Mouse (Mus musculus): ENCODE results near the gene Ccdc154. TPM values are rescaled to one million over a fixed set of nuclear protein-coding genes. Genes with fewer than 3 reads are reported as not detected.
A peak's percentile ranks its signal among the peaks of the same experiment; 100 is the strongest.

The Ccdc154 gene
- total and polyA plus RNA-seq, 3 experiments = 0.12 to 0.19 TPM; not detected in 1

GRCm38 (mm10) chr17:25188150-25189031 is 26.1 kb downstream of the Ccdc154 start, which contains the start of gene Unkl (continued):
- TF ChIP-seq NRF1 (IDR thresholded peaks at IDR 0.05; ENCODE audit: insufficient read depth, low read depth, low read length, poor library complexity, severe bottlenecking) (peak; percentile 76), POLR2AphosphoS2 (IDR thresholded peaks at IDR 0.05; ENCODE audit: low read length) (peak; percentile 88; the same call in 1 of the 2 replicates), UBTF (IDR thresholded peaks at IDR 0.05; ENCODE audit: borderline replicate concordance, insufficient read depth, low read depth, low read length) (no peak), MYB (IDR thresholded peaks at IDR 0.05; ENCODE audit: low read depth, low read length) (no peak), CHD2 (IDR thresholded peaks at IDR 0.05; ENCODE audit: low read length) (no peak), ZC3H11A (IDR thresholded peaks at IDR 0.05; ENCODE audit: low read depth, low read length) (no peak), ETS1 (IDR thresholded peaks at IDR 0.05; ENCODE audit: low read depth, low read length) (0 out of 2 replicates have a peak, but pooled peaks have one; percentile 9), POLR2A (IDR thresholded peaks at IDR 0.05; ENCODE audit: control insufficient read depth in 1 of 2, insufficient read depth in 1 of 2, low read depth in 1 of 2, low read length in 2 of 2, poor library complexity in 1 of 2) (peak; percentile 44 to 63; a peak in 1 of 4 replicates), MAZ (IDR thresholded peaks at IDR 0.05; ENCODE audit: low read depth, low read length) (0 out of 2 replicates have a peak, but pooled peaks have one; percentile 71), ZMIZ1 (IDR thresholded peaks at IDR 0.05; ENCODE audit: low read depth, low read length) (0 out of 2 replicates have a peak, but pooled peaks have one; percentile 33), ELF1 (IDR thresholded peaks at IDR 0.05; ENCODE audit: low read depth, low read length) (0 out of 2 replicates have a peak, but pooled peaks have one; percentile 16), HCFC1 (IDR thresholded peaks at IDR 0.05; ENCODE audit: low read depth, low read length) (no peak), SIN3A (IDR thresholded peaks at IDR 0.05; ENCODE audit: low read length) (peak; percentile 55; the same call in 1 of the 2 replicates), TBP (IDR thresholded peaks at IDR 0.05; ENCODE audit: low read depth, low read length) (no peak), CTCF (IDR thresholded peaks at IDR 0.05 in 2 of 3, conservative IDR thresholded peaks at IDR 0.05 in 1 of 3; ENCODE audit: control insufficient read depth in 1 of 3, insufficient read depth in 1 of 3, low read depth in 2 of 3, low read length in 3 of 3, poor library complexity in 1 of 3, severe bottlenecking in 1 of 3) (no peak), TCF12 (IDR thresholded peaks at IDR 0.05; ENCODE audit: low read depth, low read length) (no peak), RCOR1 (IDR thresholded peaks at IDR 0.05; ENCODE audit: low read depth, low read length) (no peak), GATA1 (IDR thresholded peaks at IDR 0.05; ENCODE audit: low read depth, low read length) (no peak)

GRCm38 (mm10) chr17:25189091-25189490 is 26.8 kb downstream of the Ccdc154 start:
- H3K27ac ChIP-seq (ENCODE audit: control insufficient read depth, low read depth, low read length) = no peak overlapping the region

More at GRCm38 (mm10) chr17:25189091-25189490, 26.8 kb downstream of the Ccdc154 start:
- no peak for TF ChIP-seq ELF1 (IDR thresholded peaks at IDR 0.05; ENCODE audit: low read depth, low read length)
- TF ChIP-seq NRF1 (IDR thresholded peaks at IDR 0.05; ENCODE audit: insufficient read depth, low read depth, low read length, poor library complexity, severe bottlenecking) = no peak
- TF ChIP-seq SIN3A (IDR thresholded peaks at IDR 0.05; ENCODE audit: low read length) = 0 out of 2 replicates have a peak, but pooled peaks have one; percentile 36
- TF ChIP-seq MYB (IDR thresholded peaks at IDR 0.05; ENCODE audit: low read depth, low read length) = no peak
- TF ChIP-seq BHLHE40 (IDR thresholded peaks at IDR 0.05; ENCODE audit: borderline replicate concordance, low read depth, low read length) = no peak
- no peak for TF ChIP-seq RAD21 (IDR thresholded peaks at IDR 0.05; ENCODE audit: low read depth, low read length)
- TF ChIP-seq RCOR1 (IDR thresholded peaks at IDR 0.05; ENCODE audit: low read depth, low read length) = no peak
- Histone ChIP-seq H3K9me3 (replicated peaks; ENCODE audit: insufficient read depth, low read length) (no peaks in the 10 kb centered on the region), H3K79me2 (ENCODE audit: control insufficient read depth, insufficient read depth, low read length, poor library complexity) (peaks cover 35% of the 10 kb centered on the region), H3K4me3 (ENCODE audit: control insufficient read depth in 1 of 2, insufficient read depth in 1 of 2, low read depth in 2 of 2, low read length in 2 of 2) (peak overlapping the region; percentile 83 to 98), H3K9ac (ENCODE audit: control insufficient read depth, low read depth, low read length, poor library complexity, severe bottlenecking) (peak overlapping the region; percentile 92), H3K36me3 (ENCODE audit: control insufficient read depth in 1 of 2, insufficient read depth in 2 of 2, low read length in 2 of 2) (peaks cover 5 to 8% of the 10 kb centered on the region in 2 experiments; a peak in 3 of 4 replicates), H3K27me3 (ENCODE audit: control insufficient read depth in 1 of 2, insufficient read depth in 2 of 2, low read length in 2 of 2) (no peaks in the 10 kb centered on the region), H3K4me1 (ENCODE audit: control insufficient read depth in 1 of 2, insufficient read depth in 2 of 2, low read length in 2 of 2) (peaks cover 4 to 13% of the 10 kb centered on the region in 2 experiments)
- no peak for DNase-seq (ENCODE audit: low read depth, low spot score)
